Mouse (Mus musculus) cortical plate, adult 2 months (tissue): ENCODE results near the gene Ms4a4b.

Source experiments
- CTCF ChIP-seq: fragments of 200-500 bp; IDR thresholded peaks from 2 replicates; pipeline ENCODE4 v1.5.1; 2011; ENCODE audit warnings: mild to moderate bottlenecking, control low read depth, low read length; ENCODE audit not compliant: insufficient read depth; ENCODE audit errors: extremely low read depth
- POLR2A ChIP-seq: fragments of 200-500 bp; IDR thresholded peaks from 2 replicates; pipeline ENCODE4 v1.6.1; 2011; ENCODE audit warnings: mild to moderate bottlenecking, low read length, control low read depth; ENCODE audit not compliant: insufficient read depth; ENCODE audit errors: extremely low read depth

DNA sequence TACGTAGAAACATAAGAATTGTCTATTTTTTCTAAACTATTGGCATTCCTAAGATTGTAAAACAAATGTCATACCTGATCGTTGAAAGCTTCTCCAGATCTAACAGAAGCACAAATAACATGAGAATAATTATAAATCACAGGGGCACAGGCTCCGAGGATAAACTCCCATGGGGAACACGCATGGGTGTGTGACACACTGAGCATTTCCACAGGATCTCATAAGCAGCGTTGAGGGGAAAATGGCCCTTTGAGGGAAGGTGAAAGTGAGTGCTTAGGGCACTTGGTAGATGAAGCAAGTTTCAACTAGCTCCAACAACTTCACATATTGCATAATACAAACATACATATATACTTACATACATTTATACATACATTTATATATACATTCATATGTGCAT is 611 bp downstream of the Ms4a4b start:
- TF ChIP-seq CTCF (no peak), POLR2A (no peak)
